Mouse (Mus musculus): ENCODE data around the gene Emd. TPM values are rescaled to one million over a fixed set of nuclear protein-coding genes. Genes with fewer than 3 reads are reported as not detected.
A peak's percentile ranks its signal among the peaks of the same experiment; 100 is the strongest.

Gene Emd
- polyA plus RNA-seq, 2 experiments: 9.4 to 27.3 TPM

- WGBS (ENCODE audit: insufficient replicate concordance): 16% methylated on average over 38 of the region's 38 CpGs
- no peak for DNase-seq (ENCODE audit: low read depth in 3 of 3, low spot score in 3 of 3)
- peak within 1 kb of the TSS; percentile 52 for H3K4me2 ChIP-seq (ENCODE audit: low read depth)
- H3K9ac ChIP-seq (replicated peaks): peak within 1 kb of the TSS; percentile 12; the same call in 1 of the 2 replicates
- H3K4me3 ChIP-seq (ENCODE audit: insufficient read depth in 1 of 2, low read depth in 2 of 2, low read length in 2 of 2): peak within 1 kb of the TSS; percentile 44 to 59
- TF ChIP-seq EP300 (IDR thresholded peaks at IDR 0.05; ENCODE audit: low read depth): no peak
- TF ChIP-seq CTCF (IDR thresholded peaks at IDR 0.05; ENCODE audit: low read depth): peak; percentile 36
- peaks cover 0 to 5% of the 10 kb centered on the region in 2 experiments; a peak in 3 of 4 replicates for H3K4me1 ChIP-seq (replicated peaks; ENCODE audit: control insufficient read depth in 2 of 2, insufficient read depth in 2 of 2, low read length in 1 of 2)
- H3K27ac ChIP-seq: no peak within 1 kb of the TSS
- ATAC-seq (ENCODE audit: insufficient read depth): no peak
- no peaks in the 10 kb centered on the region for H3K9me3 ChIP-seq (ENCODE audit: control insufficient read depth, low read length)
- H3K36me3 ChIP-seq (replicated peaks; ENCODE audit: control insufficient read depth, insufficient read depth, low read depth): no peaks in the 10 kb centered on the region
- H3K27me3 ChIP-seq (ENCODE audit: control insufficient read depth, insufficient read depth, low read length): no peaks in the 10 kb centered on the region; the same call in 1 of the 2 replicates
Measured at GRCm38 (mm10) chrX:74249615-74250014, 4.9 kb upstream of the Emd start, which contains the start of gene Flna. Gene Flna, minus strand, starts transcription at chrX:74249820.

- H3K9ac ChIP-seq (replicated peaks): peak overlapping the region; percentile 78
- peak overlapping the region; percentile 82 for H3K27ac ChIP-seq
- H3K4me3 ChIP-seq (ENCODE audit: insufficient read depth in 1 of 2, low read depth in 2 of 2, low read length in 2 of 2): peak overlapping the region; percentile 74
- peak overlapping the region; percentile 57 for H3K4me2 ChIP-seq (ENCODE audit: low read depth)
- DNase-seq (ENCODE audit: low read depth in 3 of 3, low spot score in 3 of 3) (no peak), ATAC-seq (ENCODE audit: insufficient read depth) (peak; percentile 66)
- no peak for TF ChIP-seq EP300 (IDR thresholded peaks at IDR 0.05; ENCODE audit: low read depth)
- TF ChIP-seq CTCF (IDR thresholded peaks at IDR 0.05; ENCODE audit: low read depth): peak; percentile 17; the same call in 1 of the 2 replicates
- H3K4me1 ChIP-seq (replicated peaks; ENCODE audit: control insufficient read depth in 2 of 2, insufficient read depth in 2 of 2, low read length in 1 of 2): peaks cover 0 to 5% of the 10 kb centered on the region in 2 experiments; a peak in 2 of 4 replicates
- WGBS (ENCODE audit: insufficient replicate concordance): 14% methylated on average over 31 of the region's 31 CpGs
- H3K36me3 ChIP-seq (replicated peaks; ENCODE audit: control insufficient read depth, insufficient read depth, low read depth): no peaks in the 10 kb centered on the region; the same call in 1 of the 2 replicates
- H3K27me3 ChIP-seq (ENCODE audit: control insufficient read depth, insufficient read depth, low read length): no peaks in the 10 kb centered on the region
- no peaks in the 10 kb centered on the region for H3K9me3 ChIP-seq (ENCODE audit: control insufficient read depth, low read length)
Measured at GRCm38 (mm10) chrX:74254888-74255565, 540 bp downstream of the Emd start.

GRCm38 (mm10) chrX:74257746-74258145 is 3.3 kb downstream of the Emd start:
- H3K9me3 ChIP-seq (ENCODE audit: control insufficient read depth, low read length): no peaks in the 10 kb centered on the region
- no peak overlapping the region for H3K4me2 ChIP-seq (ENCODE audit: low read depth)
- no peak overlapping the region for H3K27ac ChIP-seq
- no peak overlapping the region for H3K9ac ChIP-seq (replicated peaks)
- peaks cover 0 to 5% of the 10 kb centered on the region in 2 experiments; a peak in 2 of 4 replicates for H3K4me1 ChIP-seq (replicated peaks; ENCODE audit: control insufficient read depth in 2 of 2, insufficient read depth in 2 of 2, low read length in 1 of 2)
- H3K27me3 ChIP-seq (ENCODE audit: control insufficient read depth, insufficient read depth, low read length): no peaks in the 10 kb centered on the region
- no peaks in the 10 kb centered on the region; the same call in 1 of the 2 replicates for H3K36me3 ChIP-seq (replicated peaks; ENCODE audit: control insufficient read depth, insufficient read depth, low read depth)
- ATAC-seq (ENCODE audit: insufficient read depth) (no peak), DNase-seq (ENCODE audit: low read depth in 3 of 3, low spot score in 3 of 3) (no peak)
- H3K4me3 ChIP-seq (ENCODE audit: insufficient read depth in 1 of 2, low read depth in 2 of 2, low read length in 2 of 2): no peak overlapping the region
- WGBS (ENCODE audit: insufficient replicate concordance): 62% methylated on average over 3 of the region's 3 CpGs
- no peak for TF ChIP-seq EP300 (IDR thresholded peaks at IDR 0.05; ENCODE audit: low read depth)
- TF ChIP-seq CTCF (IDR thresholded peaks at IDR 0.05; ENCODE audit: low read depth): no peak

GRCm38 (mm10) chrX:74269736-74270061 is 15.2 kb downstream of the Emd start:
- ATAC-seq (ENCODE audit: insufficient read depth): 0 out of 2 replicates have a peak, but pooled peaks have one; percentile 2
- H3K27me3 ChIP-seq (ENCODE audit: control insufficient read depth, insufficient read depth, low read length): no peaks in the 10 kb centered on the region
- no peak for TF ChIP-seq CTCF (IDR thresholded peaks at IDR 0.05; ENCODE audit: low read depth)
- no peak for TF ChIP-seq EP300 (IDR thresholded peaks at IDR 0.05; ENCODE audit: low read depth)

More at GRCm38 (mm10) chrX:74269736-74270061, 15.2 kb downstream of the Emd start:
- Histone ChIP-seq H3K4me1 (replicated peaks; ENCODE audit: control insufficient read depth in 2 of 2, insufficient read depth in 2 of 2, low read length in 1 of 2) (peaks cover 3 to 7% of the 10 kb centered on the region in 2 experiments; a peak in 3 of 4 replicates), H3K36me3 (replicated peaks; ENCODE audit: control insufficient read depth, insufficient read depth, low read depth) (peaks cover 10% of the 10 kb centered on the region; the same call in 1 of the 2 replicates), H3K9ac (replicated peaks) (peak overlapping the region; percentile 71), H3K9me3 (ENCODE audit: control insufficient read depth, low read length) (no peaks in the 10 kb centered on the region), H3K4me3 (ENCODE audit: insufficient read depth in 1 of 2, low read depth in 2 of 2, low read length in 2 of 2) (peak overlapping the region; percentile 72 to 99), H3K4me2 (ENCODE audit: low read depth) (peak overlapping the region; percentile 75), H3K27ac (peak overlapping the region; percentile 89)
- no peak for DNase-seq (ENCODE audit: low read depth in 3 of 3, low spot score in 3 of 3)
- WGBS (ENCODE audit: insufficient replicate concordance): 31% methylated on average over 3 of the region's 3 CpGs

All from liver, embryonic 14.5 days (tissue).